Mouse (Mus musculus) Muller cell, postnatal 12 days (primary cell): ENCODE results near the gene Tgoln1.

Source experiments
- DNase-seq: peaks from one replicate; pipeline ENCODE4 v3.0.0-alpha.2; 2015; ENCODE audit errors: inconsistent ontology term

The Tgoln1 gene

GRCm38 (mm10) chr6:72616643-72617288 is at the start of gene Tgoln1:
Tgoln1 (minus strand) TSS chr6:72617000.
- peak; percentile 96 for DNase-seq

GRCm38 (mm10) chr6:72664290-72664689 is 47.5 kb upstream of the Tgoln1 start:
- no peak for DNase-seq

DNA sequence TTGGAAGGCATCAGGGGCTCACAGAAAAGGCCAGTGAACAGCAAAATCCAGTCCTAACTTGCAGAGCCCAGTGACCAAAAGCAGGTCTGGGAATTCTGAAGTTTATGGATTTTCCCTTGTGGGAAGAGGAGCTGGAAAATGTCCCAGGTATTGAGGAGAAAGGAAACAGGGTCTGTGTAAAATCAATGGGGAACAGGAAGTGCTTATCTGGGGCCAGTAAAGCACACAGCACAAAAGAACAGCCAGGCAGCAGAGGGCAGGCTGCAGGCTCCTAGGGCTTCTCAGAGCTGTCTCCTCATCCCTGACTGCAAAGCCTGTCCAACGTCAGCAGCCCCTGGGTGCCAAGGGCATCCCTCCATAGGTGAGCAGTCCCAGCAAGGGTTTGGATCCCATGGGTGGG is 46.2 kb upstream of the Tgoln1 start:
- DNase-seq: no peak

- DNase-seq: no peak
These were observed 43.6 kb upstream of the Tgoln1 start for GRCm38 (mm10) chr6:72660391-72660720.

- DNase-seq: peak; percentile 93
These were observed 43.1 kb upstream of the Tgoln1 start for GRCm38 (mm10) chr6:72659717-72660390.

DNA sequence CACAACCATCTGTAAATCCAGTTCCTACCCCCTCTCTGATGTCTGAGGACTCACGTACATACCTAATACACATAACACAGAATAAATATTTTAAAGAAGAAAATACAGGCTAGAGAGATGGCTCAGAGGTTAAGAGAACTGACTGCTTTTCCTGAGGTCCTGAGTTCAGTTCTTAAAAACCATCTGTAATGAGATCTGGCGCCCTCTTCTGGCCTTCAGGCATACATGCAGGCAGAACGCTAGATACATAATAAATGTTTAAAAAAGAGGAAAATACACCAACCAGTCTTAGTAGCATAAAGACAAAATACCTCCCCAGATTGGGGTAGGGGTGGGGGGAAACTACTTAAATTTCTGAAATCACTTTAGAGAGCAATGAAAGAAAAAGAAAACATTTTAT is 41.2 kb upstream of the Tgoln1 start:
- DNase-seq: no peak

DNA sequence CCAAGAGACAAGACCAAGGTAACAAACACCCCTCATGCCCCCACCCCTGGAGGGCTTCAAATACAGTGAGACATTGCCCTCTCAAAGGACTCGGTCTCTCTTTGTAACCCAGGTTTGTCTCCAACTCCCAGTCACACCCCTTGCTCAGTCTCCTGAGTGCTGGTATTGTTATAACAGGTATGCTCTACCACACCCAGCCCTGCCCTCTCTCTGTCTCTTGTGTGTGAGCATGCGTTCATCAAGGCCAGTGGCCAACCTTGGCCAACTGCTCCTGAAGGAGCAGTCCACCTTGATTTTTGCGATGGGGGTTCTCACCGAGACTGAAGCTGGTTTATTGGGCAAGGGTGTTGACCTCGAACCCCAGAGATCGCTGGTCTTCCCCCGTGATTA is 39.2 kb upstream of the Tgoln1 start:
- no peak for DNase-seq

- no peak for DNase-seq
These were observed 38.7 kb upstream of the Tgoln1 start for GRCm38 (mm10) chr6:72655309-72656052.

- no peak for DNase-seq
These were observed 37.6 kb upstream of the Tgoln1 start for GRCm38 (mm10) chr6:72654355-72654754.

- peak; percentile 93 for DNase-seq
These were observed 36.6 kb upstream of the Tgoln1 start for GRCm38 (mm10) chr6:72653419-72653818.

GRCm38 (mm10) chr6:72650338-72650851 is 33.6 kb upstream of the Tgoln1 start:
- no peak for DNase-seq

DNA sequence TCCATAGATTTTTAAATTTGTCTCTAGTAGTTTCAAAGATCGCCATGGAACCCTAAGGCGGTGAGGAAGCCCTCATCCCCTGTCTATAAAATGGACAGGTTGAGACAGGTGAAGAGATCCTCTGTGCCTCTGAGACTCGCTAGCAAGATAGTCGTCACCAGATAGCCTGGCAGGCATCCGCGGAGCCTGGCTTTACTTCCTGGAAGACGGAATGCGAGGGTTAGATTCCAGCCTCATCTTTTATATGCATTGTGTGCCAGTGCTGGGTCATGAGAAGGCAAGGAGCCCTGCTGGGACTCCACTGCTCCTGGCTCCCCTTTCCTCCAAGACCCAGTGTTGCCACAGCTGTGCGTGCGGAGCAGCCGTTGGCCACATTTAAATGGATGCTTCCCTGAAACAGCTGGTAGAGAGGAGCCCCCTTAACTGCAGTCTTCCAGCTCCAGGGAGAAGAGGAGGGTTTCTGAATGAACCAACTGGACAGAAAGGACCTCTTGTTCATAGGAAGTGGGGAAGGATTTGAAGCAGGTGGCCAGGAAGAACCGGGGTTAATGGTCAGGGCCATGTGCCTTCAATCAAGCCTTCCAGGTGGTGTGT is 31.3 kb upstream of the Tgoln1 start:
- no peak for DNase-seq

DNA sequence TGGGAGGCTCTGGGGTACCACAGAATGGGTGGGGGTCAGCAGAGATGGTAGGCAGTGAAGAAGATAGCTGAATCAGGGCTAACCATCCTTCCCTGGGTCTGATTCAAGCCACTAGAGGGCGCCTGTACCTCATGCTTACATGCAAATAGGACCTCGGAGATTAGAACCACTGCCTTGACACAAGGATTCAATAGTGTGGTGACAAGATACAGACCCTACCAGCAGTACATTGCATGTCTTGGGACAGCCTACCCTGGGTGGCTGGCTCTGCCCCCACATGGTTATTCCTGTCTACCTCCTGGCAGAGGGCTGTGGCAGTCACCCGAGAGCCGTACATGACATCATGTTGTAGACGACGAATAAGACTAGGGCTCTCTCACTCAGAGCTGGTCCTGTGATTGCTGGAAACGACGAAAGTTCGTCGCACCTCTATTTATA is 30.6 kb upstream of the Tgoln1 start:
- peak; percentile 55 for DNase-seq

DNA sequence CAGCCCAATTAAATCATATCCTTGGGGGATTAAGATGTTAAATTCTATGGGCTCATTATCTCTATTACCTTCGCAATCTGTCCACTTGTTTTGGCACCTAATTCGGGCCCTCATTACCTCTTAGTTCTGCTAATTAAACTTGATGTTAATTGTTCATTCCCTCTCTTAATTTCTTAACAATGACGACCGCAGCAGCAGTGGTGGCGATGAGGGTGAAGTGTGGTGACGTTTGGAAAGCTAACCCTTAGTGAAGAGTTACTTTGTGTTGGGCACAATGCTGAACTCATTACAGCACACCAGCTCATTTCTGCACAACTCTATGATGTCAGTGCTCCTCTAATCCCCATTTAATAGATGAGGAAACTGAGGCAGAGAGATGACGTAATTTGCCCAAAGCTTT is 28.6 kb upstream of the Tgoln1 start:
- peak; percentile 84 for DNase-seq

DNA sequence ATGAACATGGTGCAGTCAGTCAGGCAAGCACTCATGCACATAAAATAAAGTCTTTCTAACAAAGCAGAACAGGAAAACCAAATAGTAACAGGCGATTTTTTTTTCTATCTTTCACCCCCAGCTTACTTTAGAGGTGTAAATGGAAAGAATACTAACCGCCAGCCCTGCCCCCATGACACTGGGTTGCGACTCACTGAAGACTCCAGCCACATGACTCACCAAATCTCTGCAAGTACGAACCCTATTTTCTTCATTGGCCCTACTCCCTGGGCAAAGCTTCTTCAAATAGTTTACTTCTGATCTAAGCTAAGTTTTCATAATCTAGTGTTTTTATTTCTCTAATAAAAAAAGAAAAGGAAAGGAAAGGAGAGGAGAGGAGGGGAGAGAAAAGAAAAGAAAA is 27.8 kb upstream of the Tgoln1 start:
- peak; percentile 69 for DNase-seq

DNA sequence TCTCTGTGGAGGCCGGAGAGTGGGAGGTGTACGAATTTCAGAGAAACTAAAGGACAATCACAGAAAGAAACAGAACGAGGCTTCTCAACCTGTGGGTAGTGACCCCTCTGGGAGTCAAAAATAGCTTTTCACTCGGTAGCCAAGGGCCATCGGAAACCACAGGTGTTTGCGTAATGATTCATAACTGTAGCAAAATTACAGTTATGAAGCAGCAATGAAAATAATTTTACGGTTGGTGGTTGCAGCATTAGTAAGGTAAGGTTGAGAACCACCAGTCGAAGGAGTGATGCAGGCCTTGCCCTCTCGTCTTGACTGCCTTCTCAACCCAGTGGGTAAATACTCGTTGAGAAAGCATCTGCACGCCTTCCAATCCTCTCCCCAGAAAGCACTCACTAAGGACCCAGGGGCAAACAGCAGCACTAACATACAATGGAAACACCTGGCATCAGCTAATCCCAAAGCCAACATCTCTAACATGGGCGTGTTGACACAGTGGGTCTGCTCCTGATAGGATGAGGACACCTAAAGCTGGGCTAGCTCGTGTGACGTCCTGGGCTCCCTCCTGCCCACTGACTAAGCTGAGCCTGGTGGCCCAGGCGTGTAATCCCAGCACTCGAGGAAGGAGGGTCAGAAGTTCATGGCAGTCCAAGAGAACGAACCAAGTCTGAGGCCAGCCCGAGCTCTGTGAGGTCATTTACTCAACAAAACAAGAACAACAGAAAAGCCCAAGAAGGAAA is 24.6 kb upstream of the Tgoln1 start:
- no peak for DNase-seq

DNA sequence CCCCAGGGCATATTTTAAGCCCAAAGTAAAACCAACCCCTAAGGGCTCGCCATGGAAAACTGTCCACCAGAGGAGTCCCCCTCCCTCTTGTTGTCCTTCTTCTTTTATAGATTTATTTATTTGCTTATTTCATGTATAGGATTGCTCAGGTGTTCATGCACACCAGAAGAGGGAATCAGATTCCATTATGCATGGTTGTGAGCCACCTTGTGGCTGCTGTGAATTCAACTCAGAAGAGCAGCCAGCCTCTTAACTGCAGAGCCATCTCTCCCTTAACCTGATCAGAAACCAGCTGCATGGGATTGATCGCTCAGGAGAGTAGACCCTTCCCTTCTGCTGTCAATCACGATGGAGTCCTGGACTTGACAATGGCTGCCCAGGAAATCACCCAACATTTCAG is 20.1 kb upstream of the Tgoln1 start:
- no peak for DNase-seq

- peak; percentile 70 for DNase-seq
These were observed 19.1 kb upstream of the Tgoln1 start for GRCm38 (mm10) chr6:72635760-72636431.

- no peak for DNase-seq
These were observed 17.5 kb upstream of the Tgoln1 start for GRCm38 (mm10) chr6:72634311-72634710.

DNA sequence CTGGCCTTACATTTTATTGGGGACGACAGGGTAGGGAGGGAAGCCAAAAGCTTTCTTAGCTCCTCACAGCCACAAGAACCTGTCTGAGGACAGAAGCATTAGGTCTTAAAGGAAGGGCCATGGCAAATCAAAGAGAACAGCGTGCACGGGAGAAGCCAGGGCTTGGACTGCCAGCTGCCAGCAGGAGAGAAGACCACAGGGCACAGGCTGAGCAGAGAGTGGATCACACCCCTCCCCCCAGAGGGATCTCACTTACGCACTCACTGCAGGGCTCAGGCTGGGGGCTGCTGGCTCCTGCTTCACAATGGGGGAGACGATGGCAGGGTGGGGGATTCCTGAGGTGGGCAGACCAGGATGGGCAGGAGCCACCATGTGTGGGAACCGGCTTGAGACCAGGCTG is 14.9 kb upstream of the Tgoln1 start:
- DNase-seq: no peak

GRCm38 (mm10) chr6:72630961-72631360 is 14.2 kb upstream of the Tgoln1 start:
- no peak for DNase-seq
